Mouse (Mus musculus) liver, embryonic 12.5 days (tissue): ENCODE data around the gene Ovol3. TPM values are rescaled to one million over a fixed set of nuclear protein-coding genes. Genes with fewer than 3 reads are reported as not detected.

Source experiments
- ATAC-seq: fragments of 200-750 bp; cut with Nextera tagmentation; 2 replicates; pipeline ENCODE4 v1.8.0; 2017; ENCODE audit warnings: moderate number of reproducible peaks, mild to moderate bottlenecking, moderate library complexity
- H3K27ac ChIP-seq: fragments of 300-500 bp; sonication (generic); 2 replicates; pipeline ENCODE4 v1.5.1; 2016; ENCODE audit warnings: mild to moderate bottlenecking
- H3K27me3 ChIP-seq: fragments of 300-500 bp; sonication (generic); replicated peaks from 2 replicates; pipeline ENCODE4 v1.6.1; 2016; ENCODE audit warnings: mild to moderate bottlenecking, moderate library complexity
- H3K36me3 ChIP-seq: fragments of 300-500 bp; sonication (generic); 2 replicates; pipeline ENCODE4 v1.6.1; 2016; ENCODE audit warnings: mild to moderate bottlenecking, moderate library complexity
- H3K4me1 ChIP-seq: fragments of 300-500 bp; sonication (generic); 2 replicates; pipeline ENCODE4 v1.6.1; 2016
- H3K4me2 ChIP-seq: fragments of 300-500 bp; sonication (generic); 2 replicates; pipeline ENCODE4 v1.6.1; 2016; ENCODE audit warnings: mild to moderate bottlenecking, moderate library complexity
- H3K4me3 ChIP-seq: fragments of 300-500 bp; sonication (generic); 2 replicates; pipeline ENCODE4 v1.5.1; 2016; ENCODE audit warnings: mild to moderate bottlenecking, moderate library complexity
- H3K9ac ChIP-seq: fragments of 300-500 bp; sonication (generic); 2 replicates; pipeline ENCODE4 v1.6.1; 2016; ENCODE audit warnings: mild to moderate bottlenecking, moderate library complexity
- H3K9me3 ChIP-seq: fragments of 300-500 bp; sonication (generic); replicated peaks from 2 replicates; pipeline ENCODE4 v1.6.1; 2016; ENCODE audit warnings: mild to moderate bottlenecking, moderate library complexity
- WGBS: fragments of 180-500 bp; shearing (Covaris S2); methylation state at CpG from one replicate; pipeline ENCODE4 v1.1.7; 2016; ENCODE audit not compliant: insufficient replicate concordance; 5-methylcytosine and 5-hydroxymethylcytosine counted together
- polyA plus RNA-seq: library from polyadenylated mRNA; unstranded; fragments of >200 nt; fragmentation: Nextera tagmentation; extraction: Ambion mirVana; gene quantifications from 2 replicates; pipeline ENCODE4 v1.2.1, GENCODE M21; 2016

Ovol3 gene
- polyA plus RNA-seq, 1 experiment from 2014 or later: not detected

GRCm38 (mm10) chr7:30189116-30189491 lies 46.4 kb downstream of the Ovol3 start:
- Histone ChIP-seq H3K9me3 (no peaks in the 10 kb centered on the region), H3K27me3 (no peaks in the 10 kb centered on the region), H3K4me3 (no peak overlapping the region), H3K4me2 (no peak overlapping the region), H3K36me3 (peaks cover 77% of the 10 kb centered on the region), H3K9ac (no peak overlapping the region), H3K27ac (no peak overlapping the region), H3K4me1 (peaks cover 24% of the 10 kb centered on the region)
- 86% methylated on average over 4 of the region's 4 CpGs for WGBS
- ATAC-seq: no peak

DNA sequence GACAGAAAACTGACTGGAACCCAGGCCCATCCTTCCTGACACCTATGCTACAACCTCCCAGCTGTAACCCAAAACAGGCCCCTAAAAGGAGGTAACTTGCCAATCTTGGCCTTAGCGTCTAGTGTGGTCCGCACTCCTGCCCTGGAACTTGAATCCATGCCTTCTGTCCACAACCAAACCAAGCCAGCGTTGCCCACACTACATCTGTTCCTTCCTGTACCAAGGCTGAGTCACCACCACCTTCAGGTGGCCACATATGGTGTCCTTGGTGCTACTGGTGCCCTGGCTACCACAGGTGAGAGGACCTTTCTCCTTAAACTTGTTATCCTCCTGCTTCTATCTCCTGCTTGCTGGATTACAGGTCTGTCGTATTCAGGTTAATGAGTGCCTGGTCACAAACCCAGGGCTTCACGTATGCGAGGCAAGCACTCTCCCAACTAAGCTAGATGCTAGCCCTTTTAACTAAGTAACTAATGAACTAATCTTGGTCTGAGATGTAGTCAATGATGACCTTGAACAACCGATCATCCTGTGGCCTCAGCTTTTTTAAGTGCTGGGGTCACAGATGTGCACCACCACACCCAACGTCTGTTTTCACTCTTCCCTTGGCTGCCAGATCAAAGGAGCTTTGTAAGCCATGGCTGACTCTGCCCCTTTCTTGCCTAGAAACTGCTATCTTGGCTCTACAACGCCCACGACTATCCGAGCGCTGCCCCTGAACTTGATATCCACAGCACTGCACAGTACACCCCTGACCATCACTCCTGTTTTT lies 47.0 kb downstream of the Ovol3 start:
- H3K4me3 ChIP-seq: no peak overlapping the region
- no peaks in the 10 kb centered on the region for H3K27me3 ChIP-seq
- peaks cover 77% of the 10 kb centered on the region for H3K36me3 ChIP-seq
- no peak overlapping the region for H3K9ac ChIP-seq
- no peak overlapping the region for H3K27ac ChIP-seq
- H3K4me1 ChIP-seq: peaks cover 28% of the 10 kb centered on the region
- no peak overlapping the region for H3K4me2 ChIP-seq
- 77% methylated on average over 12 of the region's 12 CpGs for WGBS
- no peak for ATAC-seq
- no peaks in the 10 kb centered on the region for H3K9me3 ChIP-seq

DNA sequence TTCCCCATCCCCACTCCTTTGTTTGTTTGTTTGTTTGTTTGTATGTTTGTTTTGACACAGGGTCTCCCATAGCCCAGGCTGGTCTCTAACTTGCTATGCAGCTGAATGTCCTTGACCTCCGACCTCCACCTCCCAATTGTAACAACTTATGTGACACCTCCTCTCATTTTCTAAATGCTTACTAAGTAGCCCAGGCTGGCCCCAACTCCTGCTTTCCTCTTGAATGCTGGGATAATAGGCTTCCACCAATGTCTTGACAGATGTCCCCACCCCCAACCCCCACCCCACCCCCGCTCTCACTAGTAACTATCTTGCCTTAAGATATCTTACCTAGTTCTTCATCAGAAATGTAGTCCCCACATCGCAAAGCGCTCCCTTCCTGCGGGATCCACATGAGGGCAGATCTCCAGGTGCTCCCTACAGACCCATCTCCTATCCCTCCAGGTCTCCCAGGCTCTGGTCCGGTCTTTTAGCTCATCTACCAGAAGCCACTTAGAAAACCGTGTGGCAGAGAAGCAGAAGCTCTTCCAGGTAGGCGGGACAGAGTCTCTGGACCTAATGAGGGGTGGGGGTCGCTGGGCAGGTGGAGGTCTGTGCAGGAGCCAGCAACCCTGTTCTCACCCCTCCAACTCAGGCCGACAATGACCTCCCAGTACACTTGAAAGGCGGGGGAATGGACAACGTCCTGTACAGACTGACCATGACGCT lies 50.7 kb downstream of the Ovol3 start:
- H3K4me1 ChIP-seq: peaks cover 19% of the 10 kb centered on the region
- peak overlapping the region; percentile 74 for H3K4me2 ChIP-seq
- WGBS: 69% methylated on average over 13 of the region's 13 CpGs
- no peak overlapping the region for H3K9ac ChIP-seq
- no peak for ATAC-seq
- H3K27me3 ChIP-seq: no peaks in the 10 kb centered on the region
- peaks cover 43% of the 10 kb centered on the region for H3K36me3 ChIP-seq
- peak overlapping the region; percentile 45; the same call in 1 of the 2 replicates for H3K27ac ChIP-seq
- H3K4me3 ChIP-seq: no peak overlapping the region
- H3K9me3 ChIP-seq: no peaks in the 10 kb centered on the region

DNA sequence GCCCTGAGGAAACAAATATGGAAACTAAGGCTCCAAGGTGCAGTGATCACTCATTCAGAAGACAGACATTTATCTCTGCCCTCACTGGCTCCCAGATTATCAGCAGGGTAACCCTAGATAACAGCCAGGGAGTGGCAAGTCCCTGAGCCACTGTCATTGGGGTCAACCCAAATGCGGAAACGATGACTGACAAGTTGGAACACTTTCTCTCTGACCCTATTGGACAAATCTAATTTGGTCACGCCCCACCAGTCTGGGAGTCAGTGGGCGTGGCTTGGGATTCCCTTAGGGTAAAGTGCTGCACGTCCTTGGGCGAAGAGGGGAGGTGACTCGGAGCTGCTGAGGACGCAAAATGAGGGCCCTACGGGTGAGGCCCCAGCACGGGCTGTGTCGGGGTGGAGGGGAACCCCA lies 51.6 kb downstream of the Ovol3 start, which contains the start of gene Cox7a1:
Gene Cox7a1, plus strand, starts transcription at position 266 of the 411 bp plus-strand sequence.
- under 1% methylated on average over 11 of the region's 11 CpGs for WGBS
- H3K9ac ChIP-seq: peak within 1 kb of the TSS; percentile 57
- peaks cover 19% of the 10 kb centered on the region for H3K4me1 ChIP-seq
- peaks cover 35% of the 10 kb centered on the region for H3K36me3 ChIP-seq
- H3K27me3 ChIP-seq: no peaks in the 10 kb centered on the region
- H3K4me2 ChIP-seq: peak within 1 kb of the TSS; percentile 74
- ATAC-seq: peak; percentile 90
- H3K27ac ChIP-seq: peak within 1 kb of the TSS; percentile 45; the same call in 1 of the 2 replicates
- peak within 1 kb of the TSS; percentile 39 for H3K4me3 ChIP-seq
- H3K9me3 ChIP-seq: no peaks in the 10 kb centered on the region

Other genes starting within 250 kb of the Ovol3 start
- gene Zfp14, start 184.3 kb downstream of the Ovol3 start, polyA plus RNA-seq: 0.60 and 0.87 TPM in 2 replicates
- gene Zfp82, start 162.8 kb downstream of the Ovol3 start, polyA plus RNA-seq: 1.8 and 2.0 TPM in 2 replicates
- gene Gm26920, start 145.3 kb downstream of the Ovol3 start, polyA plus RNA-seq: 0.41 and 0.99 TPM in 2 replicates
- gene Zfp566, start 145.2 kb downstream of the Ovol3 start, polyA plus RNA-seq: 3.0 and 3.3 TPM in 2 replicates
- gene Zfp260, start 140.9 kb downstream of the Ovol3 start, polyA plus RNA-seq: 22.6 and 24.3 TPM in 2 replicates
- gene Zfp382, start 113.8 kb downstream of the Ovol3 start, polyA plus RNA-seq: 2.5 and 3.0 TPM in 2 replicates
- 6.8 and 6.9 TPM in 2 replicates for gene Zfp146, start 66.0 kb downstream of the Ovol3 start, polyA plus RNA-seq
- gene Cox7a1, start 51.6 kb downstream of the Ovol3 start, polyA plus RNA-seq: 4.4 and 6.2 TPM in 2 replicates
- 42.6 and 49.2 TPM in 2 replicates for gene Capns1, start 36.9 kb downstream of the Ovol3 start, polyA plus RNA-seq
- 73.4 and 79.5 TPM in 2 replicates for gene Polr2i, start 3.8 kb downstream of the Ovol3 start, polyA plus RNA-seq
- 75.0 and 77.3 TPM in 2 replicates for gene Tbcb, start 3.5 kb downstream of the Ovol3 start, polyA plus RNA-seq
- gene Thap8, start 44.4 kb upstream of the Ovol3 start, polyA plus RNA-seq: 0.28 TPM in 1 of 2 replicates, not detected in the other
- gene Wdr62, start 44.7 kb upstream of the Ovol3 start, polyA plus RNA-seq: 11.5 and 11.9 TPM in 2 replicates
- gene Clip3, start 56.0 kb upstream of the Ovol3 start, polyA plus RNA-seq: 3.2 and 4.8 TPM in 2 replicates
- gene Alkbh6, start 73.0 kb upstream of the Ovol3 start, polyA plus RNA-seq: 24.2 and 24.5 TPM in 2 replicates
- 11.7 and 12.1 TPM in 2 replicates for gene Syne4, start 79.1 kb upstream of the Ovol3 start, polyA plus RNA-seq
- 2.3 and 2.9 TPM in 2 replicates for gene E130208F15Rik, start 86.0 kb upstream of the Ovol3 start, polyA plus RNA-seq
- 8.1 and 8.2 TPM in 2 replicates for gene Sdhaf1, start 88.2 kb upstream of the Ovol3 start, polyA plus RNA-seq
- 1.9 and 2.1 TPM in 2 replicates for gene Lrfn3, start 127.0 kb upstream of the Ovol3 start, polyA plus RNA-seq
- 51.1 and 52.7 TPM in 2 replicates for gene Tyrobp, start 178.0 kb upstream of the Ovol3 start, polyA plus RNA-seq
- 3.0 and 4.1 TPM in 2 replicates for gene Hcst, start 184.1 kb upstream of the Ovol3 start, polyA plus RNA-seq
- 1.5 and 2.1 TPM in 2 replicates for gene Nfkbid, start 186.0 kb upstream of the Ovol3 start, polyA plus RNA-seq
- gene Aplp1, start 209.8 kb upstream of the Ovol3 start, polyA plus RNA-seq: 7.5 and 8.2 TPM in 2 replicates
- 0.05 and 0.17 TPM in 2 replicates for gene Kirrel2, start 222.0 kb upstream of the Ovol3 start, polyA plus RNA-seq
- 0.14 and 0.18 TPM in 2 replicates for gene Nphs1, start 222.6 kb upstream of the Ovol3 start, polyA plus RNA-seq